Mouse (Mus musculus) small intestine, adult 2 months (tissue): ENCODE results near the gene Fbxo42. TPM values are rescaled to one million over a fixed set of nuclear protein-coding genes. Genes with fewer than 3 reads are reported as not detected.

Experiments used
- H3K27ac ChIP-seq: fragments of 200-500 bp; 2 replicates; pipeline ENCODE4 v1.5.1; 2012; ENCODE audit warnings: low read depth, low read length, control low read depth, inconsistent platforms; ENCODE audit not compliant: insufficient read depth
- H3K27me3 ChIP-seq: fragments of 200-500 bp; 2 replicates; pipeline ENCODE4 v1.6.1; 2012; ENCODE audit warnings: mild to moderate bottlenecking, moderate library complexity, low read length, inconsistent platforms; ENCODE audit not compliant: control insufficient read depth, insufficient read depth
- H3K36me3 ChIP-seq: fragments of 200-500 bp; 2 replicates; pipeline ENCODE4 v1.6.1; 2012; ENCODE audit warnings: mild to moderate bottlenecking, low read length, control low read depth, inconsistent platforms; ENCODE audit not compliant: control insufficient read depth, insufficient read depth
- H3K4me1 ChIP-seq: fragments of 200-500 bp; 2 replicates; pipeline ENCODE4 v1.6.1; 2012; ENCODE audit warnings: low read length, inconsistent platforms, mixed read lengths; ENCODE audit not compliant: control insufficient read depth, insufficient read depth, insufficient read length
- H3K4me3 ChIP-seq: fragments of 200-500 bp; 2 replicates; pipeline ENCODE4 v1.5.1; 2012; ENCODE audit warnings: low read depth, mild to moderate bottlenecking, control low read depth, inconsistent platforms, low read length, moderate library complexity
- CTCF ChIP-seq: fragments of 200-500 bp; IDR thresholded peaks from 2 replicates; pipeline ENCODE4 v1.5.1; 2012; ENCODE audit warnings: low read depth, mild to moderate bottlenecking, control low read depth, inconsistent platforms, low read length, moderate library complexity, mixed read lengths; ENCODE audit not compliant: insufficient replicate concordance, insufficient read length; ENCODE audit errors: extremely low read depth
- POLR2A ChIP-seq: fragments of 200-500 bp; IDR thresholded peaks from 2 replicates; pipeline ENCODE4 v1.6.1; 2012; ENCODE audit warnings: low read depth, mild to moderate bottlenecking, control low read depth, inconsistent platforms, low read length, moderate library complexity
- WGBS: fragments of 180-500 bp; shearing (Covaris S2); methylation state at CpG from one replicate; pipeline ENCODE4 v1.1.7; 2018; 5-methylcytosine and 5-hydroxymethylcytosine counted together
- polyA plus RNA-seq: library from polyadenylated mRNA; depleted of rRNA; stranded (reverse); fragments of >200 nt; gene quantifications from 2 replicates; pipeline ENCODE4 v1.2.3, GENCODE M21; 2012; rRNA removed

Fbxo42 gene
- polyA plus RNA-seq = 6.6 and 13.1 TPM in 2 replicates

GRCm38 (mm10) chr4:141147112-141148008 is at the start of gene Fbxo42:
Fbxo42 (plus strand) TSS chr4:141147913.
- H3K27me3 ChIP-seq = no peaks in the 10 kb centered on the region
- 2% methylated on average over 58 of the region's 58 CpGs for WGBS
- peaks cover 7% of the 10 kb centered on the region; the same call in 1 of the 2 replicates for H3K4me1 ChIP-seq
- H3K36me3 ChIP-seq = no peaks in the 10 kb centered on the region
- peak; percentile 75 for TF ChIP-seq POLR2A
- peak; percentile 73 for TF ChIP-seq CTCF
- H3K27ac ChIP-seq = peak within 1 kb of the TSS; percentile 96
- peak within 1 kb of the TSS; percentile 82 for H3K4me3 ChIP-seq

DNA sequence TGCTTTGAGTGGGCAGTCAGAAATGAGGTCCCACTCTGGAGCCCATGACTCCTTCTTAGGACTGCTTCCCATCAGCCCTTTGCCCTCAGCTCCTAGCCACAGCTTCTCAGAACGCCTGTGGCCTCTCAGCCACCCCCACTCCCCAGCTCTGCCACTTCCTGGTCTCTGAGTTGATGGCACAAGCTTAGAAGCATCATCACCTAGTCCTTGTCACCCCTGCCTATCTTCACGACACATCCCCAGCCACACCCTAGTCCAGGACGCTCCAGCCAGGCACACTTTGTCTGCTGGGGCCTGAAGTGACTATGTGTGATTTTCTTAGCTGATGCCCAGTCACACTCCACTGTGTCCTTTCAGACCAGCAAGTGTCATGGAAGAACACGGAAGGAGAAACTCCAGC is 48.8 kb upstream of the Fbxo42 start:
- TF ChIP-seq POLR2A (no peak), CTCF (no peak)
- WGBS = 54% methylated on average over 4 of the region's 4 CpGs
- Histone ChIP-seq H3K4me1 (no peaks in the 10 kb centered on the region), H3K27me3 (no peaks in the 10 kb centered on the region), H3K27ac (no peak overlapping the region), H3K36me3 (no peaks in the 10 kb centered on the region), H3K4me3 (no peak overlapping the region)

GRCm38 (mm10) chr4:141099956-141100355 is 47.8 kb upstream of the Fbxo42 start:
- no peaks in the 10 kb centered on the region for H3K27me3 ChIP-seq
- no peak overlapping the region for H3K4me3 ChIP-seq
- TF ChIP-seq POLR2A = no peak
- no peak for TF ChIP-seq CTCF
- WGBS = 70% methylated on average over 5 of the region's 5 CpGs
- no peak overlapping the region for H3K27ac ChIP-seq
- no peaks in the 10 kb centered on the region for H3K4me1 ChIP-seq
- no peaks in the 10 kb centered on the region for H3K36me3 ChIP-seq

DNA sequence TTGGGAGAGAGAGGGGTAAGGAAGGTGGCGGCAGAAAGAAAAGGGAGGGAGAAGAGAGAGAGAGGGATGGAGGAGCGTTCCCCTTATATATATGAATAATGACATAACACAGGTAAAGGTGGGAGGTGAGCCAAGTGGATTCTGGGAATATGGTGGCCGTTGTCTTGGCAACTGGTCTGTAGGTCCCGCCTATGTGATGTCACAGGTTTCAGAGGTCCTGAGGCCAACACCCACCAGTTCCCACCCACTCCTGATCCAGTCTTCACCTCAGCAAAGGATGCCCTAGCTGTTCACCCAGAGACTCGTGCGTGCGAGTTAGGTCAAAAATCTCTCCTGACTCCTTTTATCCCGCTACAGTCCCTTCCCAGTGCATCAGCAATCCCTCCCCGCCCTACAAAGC is 46.4 kb upstream of the Fbxo42 start:
- Histone ChIP-seq H3K27me3 (no peaks in the 10 kb centered on the region), H3K36me3 (no peaks in the 10 kb centered on the region), H3K4me1 (no peaks in the 10 kb centered on the region), H3K4me3 (no peak overlapping the region), H3K27ac (no peak overlapping the region)
- 89% methylated on average over 9 of the region's 9 CpGs for WGBS
- TF ChIP-seq POLR2A (no peak), CTCF (no peak)

- 66% methylated on average over 6 of the region's 6 CpGs for WGBS
- Histone ChIP-seq H3K27ac (no peak overlapping the region), H3K4me3 (no peak overlapping the region), H3K27me3 (no peaks in the 10 kb centered on the region), H3K36me3 (no peaks in the 10 kb centered on the region), H3K4me1 (no peaks in the 10 kb centered on the region)
- TF ChIP-seq CTCF (peak; percentile 49; the same call in 1 of the 2 replicates), POLR2A (no peak)
Measured at GRCm38 (mm10) chr4:141101855-141102254, 45.9 kb upstream of the Fbxo42 start.

- no peaks in the 10 kb centered on the region for H3K36me3 ChIP-seq
- no peaks in the 10 kb centered on the region for H3K27me3 ChIP-seq
- H3K4me3 ChIP-seq = no peak overlapping the region
- no peak overlapping the region for H3K27ac ChIP-seq
- no peak for TF ChIP-seq CTCF
- no peak for TF ChIP-seq POLR2A
- WGBS = 61% methylated on average over 16 of the region's 16 CpGs
- H3K4me1 ChIP-seq = no peaks in the 10 kb centered on the region
Measured at GRCm38 (mm10) chr4:141106526-141107183, 41.1 kb upstream of the Fbxo42 start.

- Histone ChIP-seq H3K27ac (no peak overlapping the region), H3K36me3 (peaks cover 8% of the 10 kb centered on the region), H3K27me3 (no peaks in the 10 kb centered on the region), H3K4me3 (no peak overlapping the region), H3K4me1 (no peaks in the 10 kb centered on the region)
- TF ChIP-seq CTCF (no peak), POLR2A (no peak)
- WGBS = 41% methylated on average over 10 of the region's 10 CpGs
Measured at GRCm38 (mm10) chr4:141108196-141108732, 39.4 kb upstream of the Fbxo42 start.
